Mouse (Mus musculus) lung, embryonic 16.5 days (tissue): Measurements from ENCODE around the gene Zfp106. TPM values are rescaled to one million over a fixed set of nuclear protein-coding genes. Genes with fewer than 3 reads are reported as not detected.

Experiments
- ATAC-seq: fragments of 200-750 bp; cut with Nextera tagmentation; 2 replicates; pipeline ENCODE4 v1.8.0; 2017; ENCODE audit warnings: low read depth, mild to moderate bottlenecking, moderate library complexity
- H3K27ac ChIP-seq: fragments of 300-500 bp; sonication (generic); 2 replicates; pipeline ENCODE4 v1.5.1; 2014; ENCODE audit warnings: mild to moderate bottlenecking, control low read depth, low read length
- H3K27me3 ChIP-seq: fragments of 300-500 bp; sonication (generic); 2 replicates; pipeline ENCODE4 v1.6.1; 2014; ENCODE audit warnings: low read depth, low read length, mixed read lengths; ENCODE audit not compliant: control insufficient read depth, insufficient read depth
- H3K36me3 ChIP-seq: fragments of 300-500 bp; sonication (generic); 2 replicates; pipeline ENCODE4 v1.6.1; 2014; ENCODE audit warnings: low read length; ENCODE audit not compliant: control insufficient read depth, insufficient read depth
- H3K4me1 ChIP-seq: fragments of 300-500 bp; sonication (generic); replicated peaks from 2 replicates; pipeline ENCODE4 v1.6.1; 2014; ENCODE audit warnings: low read length, mixed read lengths; ENCODE audit not compliant: control insufficient read depth, insufficient read depth
- H3K4me2 ChIP-seq: fragments of 300-500 bp; sonication (generic); 2 replicates; pipeline ENCODE4 v1.6.1; 2014; ENCODE audit warnings: low read depth, low read length, control low read depth
- H3K4me3 ChIP-seq: fragments of 300-500 bp; sonication (generic); 2 replicates; pipeline ENCODE4 v1.5.1; 2014; ENCODE audit warnings: mild to moderate bottlenecking, low read length, control low read depth
- H3K9ac ChIP-seq: fragments of 300-500 bp; sonication (generic); 2 replicates; pipeline ENCODE4 v1.6.1; 2014; ENCODE audit warnings: low read length, control low read depth
- H3K9me3 ChIP-seq: fragments of 300-500 bp; sonication (generic); 2 replicates; pipeline ENCODE4 v1.6.1; 2016; ENCODE audit warnings: low read length; ENCODE audit not compliant: control insufficient read depth
- WGBS: fragments of 180-500 bp; shearing (Covaris S2); extraction: QIAGEN DNeasy Blood & Tissue Kit; methylation state at CpG from one replicate; pipeline ENCODE4 v1.1.7; 2014; 5-methylcytosine and 5-hydroxymethylcytosine counted together
- polyA plus RNA-seq: library from polyadenylated mRNA; unstranded; fragments of >200 nt; fragmentation: Nextera tagmentation; extraction: Ambion mirVana; gene quantifications from 2 replicates; pipeline ENCODE4 v1.2.1, GENCODE M21; 2015

Gene Zfp106
- polyA plus RNA-seq, 1 experiment from 2014 or later = 37.4 TPM

- WGBS = 89% methylated on average over 5 of the region's 5 CpGs
- Histone ChIP-seq H3K27ac (no peak overlapping the region), H3K9me3 (no peaks in the 10 kb centered on the region), H3K36me3 (peaks cover 52% of the 10 kb centered on the region), H3K4me2 (no peak overlapping the region), H3K27me3 (no peaks in the 10 kb centered on the region), H3K9ac (no peak overlapping the region), H3K4me1 (no peaks in the 10 kb centered on the region), H3K4me3 (no peak overlapping the region)
- no peak for ATAC-seq
These were observed 45.0 kb downstream of the Zfp106 start for GRCm38 (mm10) chr2:120518547-120519210.

GRCm38 (mm10) chr2:120514181-120514580 lies 49.5 kb downstream of the Zfp106 start:
- Histone ChIP-seq H3K9me3 (no peaks in the 10 kb centered on the region), H3K4me1 (no peaks in the 10 kb centered on the region), H3K27ac (no peak overlapping the region), H3K27me3 (no peaks in the 10 kb centered on the region), H3K4me2 (no peak overlapping the region), H3K4me3 (no peak overlapping the region), H3K9ac (no peak overlapping the region), H3K36me3 (peaks cover 40% of the 10 kb centered on the region)
- whole genome bisulfite sequencing = 90% methylated on average over 4 of the region's 4 CpGs
- ATAC-seq = no peak

- 72% methylated on average over 5 of the region's 5 CpGs for WGBS
These were observed 59.7 kb downstream of the Zfp106 start for GRCm38 (mm10) chr2:120503992-120504391.

DNA sequence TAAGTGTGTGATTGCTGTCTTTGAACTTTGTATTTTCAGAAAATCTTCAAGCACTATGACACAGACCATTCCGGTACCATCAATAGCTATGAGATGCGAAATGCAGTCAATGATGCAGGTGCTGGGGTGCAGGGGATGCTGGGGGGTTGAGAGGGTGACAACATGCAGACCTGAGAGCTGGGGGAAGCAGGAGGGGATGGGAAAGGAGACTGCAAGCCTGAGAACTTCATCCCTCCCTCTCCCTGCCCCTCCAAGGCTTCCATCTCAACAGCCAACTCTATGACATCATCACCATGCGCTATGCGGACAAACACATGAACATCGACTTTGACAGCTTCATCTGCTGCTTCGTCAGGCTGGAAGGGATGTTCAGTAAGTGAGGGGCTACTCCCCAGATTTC lies 60.5 kb downstream of the Zfp106 start:
- Histone ChIP-seq H3K9ac (no peak overlapping the region), H3K9me3 (no peaks in the 10 kb centered on the region), H3K36me3 (peaks cover 11% of the 10 kb centered on the region; the same call in 1 of the 2 replicates), H3K4me2 (no peak overlapping the region), H3K4me1 (peaks cover 11% of the 10 kb centered on the region; the same call in 1 of the 2 replicates), H3K27ac (no peak overlapping the region), H3K4me3 (no peak overlapping the region), H3K27me3 (no peaks in the 10 kb centered on the region)
- no peak for ATAC-seq
- 80% methylated on average over 6 of the region's 6 CpGs for WGBS

More at GRCm38 (mm10) chr2:120503992-120504391, 59.7 kb downstream of the Zfp106 start:
- Histone ChIP-seq H3K27ac (no peak overlapping the region), H3K4me1 (peaks cover 11% of the 10 kb centered on the region; the same call in 1 of the 2 replicates), H3K9me3 (no peaks in the 10 kb centered on the region), H3K4me3 (no peak overlapping the region), H3K9ac (no peak overlapping the region), H3K4me2 (no peak overlapping the region), H3K27me3 (no peaks in the 10 kb centered on the region), H3K36me3 (peaks cover 12% of the 10 kb centered on the region; the same call in 1 of the 2 replicates)
- ATAC-seq = no peak

DNA sequence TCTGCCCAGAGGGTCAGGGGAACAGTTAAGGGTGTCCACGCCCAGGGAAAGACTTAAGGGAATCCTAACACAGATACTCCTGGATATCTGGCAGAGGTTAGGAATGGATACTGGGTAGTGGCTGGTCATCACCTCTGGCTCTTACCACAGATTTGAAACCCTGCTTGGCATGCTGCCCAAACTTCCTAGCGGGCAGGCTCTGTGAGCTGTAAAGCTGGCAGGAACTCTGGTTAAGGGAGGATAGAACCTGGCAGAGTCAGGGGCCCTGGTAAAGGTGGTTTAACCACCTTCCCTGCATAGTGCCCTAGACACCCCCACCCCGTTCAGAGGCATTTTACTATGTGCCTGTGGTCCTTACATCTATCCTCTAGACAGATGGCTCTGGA lies 61.0 kb downstream of the Zfp106 start:
- H3K36me3 ChIP-seq = peaks cover 11% of the 10 kb centered on the region; the same call in 1 of the 2 replicates
- H3K4me2 ChIP-seq = no peak overlapping the region
- no peak overlapping the region for H3K9ac ChIP-seq
- H3K27ac ChIP-seq = no peak overlapping the region
- 50% methylated on average over 3 of the region's 3 CpGs for WGBS
- no peaks in the 10 kb centered on the region for H3K27me3 ChIP-seq
- ATAC-seq = no peak
- peaks cover 11% of the 10 kb centered on the region; the same call in 1 of the 2 replicates for H3K4me1 ChIP-seq
- H3K9me3 ChIP-seq = no peaks in the 10 kb centered on the region
- H3K4me3 ChIP-seq = no peak overlapping the region

DNA sequence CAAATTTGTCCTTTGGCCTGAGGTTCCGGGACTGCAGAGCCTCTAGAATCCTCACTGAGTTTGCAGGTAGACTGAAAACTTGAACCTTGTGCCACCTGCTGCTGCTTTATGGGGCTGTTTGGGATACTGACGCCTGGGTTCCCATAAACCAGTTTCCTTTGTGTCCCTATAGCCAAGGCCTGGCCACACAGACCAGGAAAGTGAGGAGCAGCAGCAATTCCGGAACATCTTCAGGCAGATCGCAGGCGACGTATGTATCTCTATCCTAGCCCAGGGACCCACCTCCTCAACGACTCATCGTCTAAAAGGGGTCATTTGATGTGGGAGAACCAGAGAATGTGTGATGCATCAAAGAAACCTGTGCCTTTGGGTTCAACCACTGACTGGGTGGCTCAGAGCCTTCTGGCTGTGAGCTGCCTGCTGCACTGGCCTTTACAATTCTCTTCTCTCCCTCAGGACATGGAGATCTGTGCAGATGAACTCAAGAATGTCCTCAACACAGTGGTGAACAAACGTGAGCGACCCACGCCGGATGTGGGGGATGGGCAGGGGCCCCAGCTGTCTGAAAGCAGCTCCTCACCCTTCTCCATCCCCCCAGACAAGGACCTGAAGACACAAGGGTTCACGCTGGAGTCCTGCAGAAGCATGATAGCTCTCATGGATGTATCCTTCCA lies 61.6 kb downstream of the Zfp106 start:
- Histone ChIP-seq H3K4me3 (no peak overlapping the region), H3K27ac (no peak overlapping the region)

DNA sequence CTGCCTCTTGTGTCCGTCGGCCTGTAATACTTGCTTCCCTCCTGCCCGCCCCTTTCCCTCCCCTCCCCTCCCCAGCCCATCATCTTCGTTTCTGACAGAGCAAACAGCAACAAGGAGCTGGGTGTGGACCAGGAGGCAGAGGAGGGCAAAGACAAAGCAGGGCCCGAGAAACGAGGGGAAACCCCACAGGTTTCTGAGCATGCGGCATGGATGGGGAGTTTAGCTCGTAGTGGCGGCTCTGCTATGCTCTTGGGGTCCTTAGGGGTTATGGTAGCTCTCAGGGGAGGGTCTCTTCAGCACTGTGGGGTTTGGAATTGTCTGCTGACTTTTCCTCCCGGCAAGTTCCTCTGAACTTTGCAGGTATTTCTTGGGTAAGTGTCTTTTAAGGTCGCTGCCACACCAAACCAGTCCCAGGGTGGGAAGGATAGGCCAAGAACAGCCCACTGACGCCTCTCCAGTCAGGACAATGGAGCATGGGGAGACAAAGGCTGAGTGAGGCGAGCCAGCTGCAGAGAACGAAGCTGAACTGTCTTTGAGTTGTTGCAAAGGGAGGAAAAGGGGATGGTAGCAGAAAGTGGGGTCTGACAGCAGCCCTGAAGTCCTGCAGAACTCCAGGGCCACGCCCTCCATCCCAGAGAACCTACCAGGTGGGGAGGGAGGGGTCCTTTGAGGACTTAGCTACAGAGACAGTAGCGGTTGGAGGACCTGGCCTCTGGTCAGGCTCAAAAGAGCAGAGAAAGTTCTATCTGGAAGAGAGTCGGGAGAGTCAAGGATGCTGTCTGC lies 62.3 kb downstream of the Zfp106 start:
- Histone ChIP-seq H3K4me2 (no peak overlapping the region), H3K9ac (peak overlapping the region; percentile 23; the same call in 1 of the 2 replicates), H3K27ac (no peak overlapping the region), H3K36me3 (peaks cover 10% of the 10 kb centered on the region; the same call in 1 of the 2 replicates), H3K27me3 (no peaks in the 10 kb centered on the region), H3K4me1 (peaks cover 11% of the 10 kb centered on the region; the same call in 1 of the 2 replicates), H3K9me3 (no peaks in the 10 kb centered on the region), H3K4me3 (no peak overlapping the region)
- no peak for ATAC-seq
- WGBS = 36% methylated on average over 17 of the region's 17 CpGs

More for the DNA sequence above, 61.6 kb downstream of the Zfp106 start:
- Histone ChIP-seq H3K9me3 (no peaks in the 10 kb centered on the region), H3K4me2 (no peak overlapping the region), H3K27me3 (no peaks in the 10 kb centered on the region), H3K4me1 (peaks cover 11% of the 10 kb centered on the region; the same call in 1 of the 2 replicates), H3K9ac (no peak overlapping the region), H3K36me3 (peaks cover 11% of the 10 kb centered on the region; the same call in 1 of the 2 replicates)
- ATAC-seq = no peak
- WGBS = 52% methylated on average over 13 of the region's 13 CpGs

DNA sequence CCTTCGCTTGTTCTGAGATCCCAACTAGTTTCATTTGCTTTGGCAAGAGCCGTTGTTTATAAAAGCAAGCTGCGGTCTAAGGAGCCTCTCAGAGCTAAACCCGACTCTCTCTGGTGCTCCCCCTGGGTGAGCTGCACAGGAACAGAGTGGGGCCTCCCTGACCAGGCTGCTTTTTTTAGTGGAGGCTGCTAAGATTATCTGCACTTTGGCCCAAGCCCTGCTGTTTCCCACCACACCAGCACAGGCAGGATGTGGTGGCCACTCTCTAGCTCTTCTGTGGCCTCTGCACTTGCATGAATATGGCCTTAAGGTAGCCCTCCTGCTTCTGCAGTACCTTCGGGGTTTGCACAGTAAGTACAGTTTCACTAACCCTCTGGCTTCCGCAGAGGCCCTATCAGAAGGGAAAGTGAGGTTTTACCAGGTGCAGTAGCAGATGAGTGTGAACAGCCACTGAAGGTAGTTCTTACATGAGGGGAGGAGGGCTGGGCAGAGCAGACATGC lies 63.6 kb downstream of the Zfp106 start:
- no peaks in the 10 kb centered on the region for H3K27me3 ChIP-seq
- H3K4me1 ChIP-seq = peaks cover 11% of the 10 kb centered on the region; the same call in 1 of the 2 replicates
- H3K36me3 ChIP-seq = 0 out of 2 replicates have a peak, but pooled peaks cover 4% of the 10 kb centered on the region
- no peak overlapping the region for H3K9ac ChIP-seq
- H3K4me3 ChIP-seq = no peak overlapping the region
- H3K4me2 ChIP-seq = no peak overlapping the region
- no peak overlapping the region for H3K27ac ChIP-seq
- ATAC-seq = peak; percentile 70
- 42% methylated on average over 6 of the region's 6 CpGs for WGBS
- H3K9me3 ChIP-seq = no peaks in the 10 kb centered on the region
